Mouse (Mus musculus): ENCODE results near the gene Nt5dc3.

The Nt5dc3 gene

GRCm38 (mm10) chr10:86779816-86780500 is 1.2 kb downstream of the Nt5dc3 start:
- peak; percentile 17 for DNase-seq

- no peak for DNase-seq
These were observed 2.8 kb downstream of the Nt5dc3 start for GRCm38 (mm10) chr10:86781641-86782040.

- DNase-seq, result no peak
These were observed 3.9 kb downstream of the Nt5dc3 start for GRCm38 (mm10) chr10:86782656-86783055.

GRCm38 (mm10) chr10:86783561-86783960 is 4.8 kb downstream of the Nt5dc3 start:
- DNase-seq, result no peak

GRCm38 (mm10) chr10:86784126-86784675 is 5.4 kb downstream of the Nt5dc3 start:
- no peak for DNase-seq

- no peak for DNase-seq
These were observed 6.6 kb downstream of the Nt5dc3 start for GRCm38 (mm10) chr10:86785396-86785795.

GRCm38 (mm10) chr10:86786083-86786482 is 7.3 kb downstream of the Nt5dc3 start:
- DNase-seq, result no peak

GRCm38 (mm10) chr10:86788193-86788592 is 9.4 kb downstream of the Nt5dc3 start:
- DNase-seq, result no peak

- DNase-seq, result no peak
These were observed 10.4 kb downstream of the Nt5dc3 start for GRCm38 (mm10) chr10:86789146-86789672.

GRCm38 (mm10) chr10:86791507-86792184 is 12.8 kb downstream of the Nt5dc3 start:
- DNase-seq, result no peak

GRCm38 (mm10) chr10:86793509-86793951 is 14.7 kb downstream of the Nt5dc3 start:
- DNase-seq, result no peak

- DNase-seq, result no peak
These were observed 15.4 kb downstream of the Nt5dc3 start for GRCm38 (mm10) chr10:86794196-86794595.

GRCm38 (mm10) chr10:86794794-86795535 is 16.2 kb downstream of the Nt5dc3 start:
- DNase-seq, result no peak

- DNase-seq, result no peak
These were observed 17.4 kb downstream of the Nt5dc3 start for GRCm38 (mm10) chr10:86796073-86796741.

GRCm38 (mm10) chr10:86807362-86807761 is 28.6 kb downstream of the Nt5dc3 start:
- DNase-seq, result no peak

- no peak for DNase-seq
These were observed 29.4 kb downstream of the Nt5dc3 start for GRCm38 (mm10) chr10:86808013-86808758.

- peak; percentile 48 for DNase-seq
These were observed 31.2 kb downstream of the Nt5dc3 start for GRCm38 (mm10) chr10:86810000-86810399.

- DNase-seq, result no peak
These were observed 31.8 kb downstream of the Nt5dc3 start for GRCm38 (mm10) chr10:86810612-86811011.

GRCm38 (mm10) chr10:86814292-86815131 is 35.7 kb downstream of the Nt5dc3 start:
- no peak for DNase-seq

- DNase-seq, result no peak
These were observed 36.3 kb downstream of the Nt5dc3 start for GRCm38 (mm10) chr10:86815133-86815532.

GRCm38 (mm10) chr10:86819649-86820165 is 40.9 kb downstream of the Nt5dc3 start:
- DNase-seq, result no peak

All from cerebellum, adult 11-12 months (tissue).